Mouse (Mus musculus) frontal cortex, adult 2 months (tissue): ENCODE data around the gene Rag1. TPM values are rescaled to one million over a fixed set of nuclear protein-coding genes. Genes with fewer than 3 reads are reported as not detected.

Source experiments
- DNase-seq, 2 experiments: peaks; one replicate each; pipeline ENCODE4 v3.0.0; 2022; ENCODE audit warnings: low spot score in 1 of 2; ENCODE audit errors: extremely low spot score in 1 of 2
- polyA plus RNA-seq: library from polyadenylated mRNA; depleted of rRNA; stranded (reverse); fragments of >200 nt; gene quantifications from 2 replicates; pipeline ENCODE4 v1.2.3, GENCODE M21; 2012

Rag1 gene
- polyA plus RNA-seq, 1 experiment: 0.04 TPM

DNA sequence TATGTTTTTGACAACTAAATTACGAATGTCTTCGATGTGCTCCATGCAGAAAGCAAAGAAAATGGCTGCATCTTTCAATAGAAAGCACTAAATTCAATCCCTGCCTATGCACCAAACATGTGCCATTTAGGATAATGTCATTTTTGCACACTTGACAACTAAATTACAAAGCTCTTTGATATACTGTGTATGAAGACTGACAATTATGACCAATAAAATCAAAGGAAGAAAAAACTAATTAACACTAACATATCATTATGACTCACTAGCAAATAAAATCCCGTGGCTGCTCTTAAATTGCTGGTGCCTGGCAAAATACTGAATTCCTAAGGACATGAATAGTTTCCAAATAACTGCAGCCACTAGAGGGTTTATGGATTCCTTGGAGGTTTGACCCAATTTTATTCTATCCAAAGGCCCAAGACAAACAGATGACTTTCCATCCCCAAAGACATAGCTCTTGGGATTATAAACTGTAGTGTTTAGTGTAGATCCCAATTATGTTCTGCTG is 9.4 kb downstream of the Rag1 start:
- DNase-seq: no peak

DNA sequence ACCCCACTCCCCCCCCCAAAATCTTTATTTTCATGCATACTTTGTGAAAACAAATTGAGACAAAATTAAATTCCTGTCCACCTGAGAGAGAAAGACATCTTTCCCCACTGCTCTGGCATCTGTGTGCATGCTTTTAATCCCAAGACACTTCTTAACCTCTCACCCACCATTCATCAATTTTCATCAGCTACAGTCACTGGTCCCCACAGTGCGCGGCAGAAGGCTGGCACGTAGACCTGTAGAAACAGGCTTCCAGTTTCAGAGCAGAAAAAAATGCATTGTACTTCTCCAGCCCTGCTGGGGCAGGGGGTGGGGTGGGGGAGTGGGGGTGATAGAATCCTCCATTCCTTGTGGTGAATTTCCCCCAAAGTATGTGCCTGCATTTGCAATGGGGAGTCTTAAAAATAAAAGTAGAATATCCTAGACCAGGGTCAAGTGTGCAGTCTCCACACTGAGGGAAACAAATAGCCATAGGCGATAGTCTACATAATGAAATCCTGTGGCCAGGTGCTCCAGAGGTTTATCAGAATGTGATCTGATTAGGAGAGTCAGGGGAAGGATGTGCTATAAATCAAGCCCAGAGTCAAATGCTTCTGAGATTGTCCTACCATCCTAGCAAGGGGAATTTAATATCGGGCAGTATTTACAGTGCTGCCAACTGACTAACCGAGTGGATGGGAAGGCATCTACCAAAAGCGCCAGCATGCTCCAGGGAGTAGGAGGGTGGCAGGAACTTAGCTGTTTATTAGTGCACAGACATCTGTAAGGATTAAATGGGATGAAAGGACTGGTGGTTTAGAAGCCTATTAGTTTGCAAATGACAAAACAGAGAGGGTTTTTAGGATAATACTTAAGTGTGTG is 10.1 kb downstream of the Rag1 start:
- no peak for DNase-seq

DNA sequence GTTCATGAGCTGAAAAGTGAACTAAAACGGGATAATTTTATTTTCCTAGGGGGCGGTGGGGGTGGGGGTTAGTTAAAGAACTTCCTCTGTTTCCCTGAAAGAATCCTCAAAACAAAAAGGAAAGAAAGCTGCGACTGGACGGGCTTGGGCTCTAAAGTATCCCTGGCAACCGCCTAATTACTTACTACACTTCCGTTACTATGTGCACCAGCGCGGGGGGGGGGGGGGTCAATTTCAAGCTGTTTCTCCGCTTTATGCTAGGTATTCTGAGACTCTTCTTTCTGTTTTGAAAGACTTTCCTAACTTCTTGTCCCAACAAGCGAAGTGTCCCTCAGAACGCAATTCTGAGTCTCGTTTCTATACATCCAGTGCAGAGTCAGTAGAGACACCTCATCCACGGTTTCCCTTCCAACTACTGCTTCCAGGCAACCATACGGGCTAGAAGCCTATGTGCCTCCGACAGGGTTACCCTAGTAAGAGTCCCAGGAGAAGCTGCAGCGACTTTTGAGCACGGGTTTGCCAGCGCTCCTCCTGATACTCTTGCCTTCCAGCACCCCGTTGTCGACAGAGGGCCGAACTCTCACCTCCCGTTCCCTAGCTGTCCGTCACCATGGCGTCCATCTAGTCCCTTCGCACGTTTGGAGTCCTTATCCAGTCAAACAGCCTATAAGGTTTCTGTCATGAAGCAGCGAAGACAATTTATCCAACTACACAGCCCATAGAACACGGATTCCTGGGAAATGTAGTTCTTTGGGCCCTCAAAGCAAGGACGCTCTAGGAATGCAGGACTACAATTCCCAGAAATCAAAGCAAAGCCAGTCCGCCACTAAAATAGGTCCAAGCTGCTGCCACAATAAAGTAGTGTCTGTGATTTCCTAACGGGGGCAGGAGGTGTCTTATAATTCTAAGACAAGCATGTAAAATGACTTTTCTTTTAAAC is 20.7 kb downstream of the Rag1 start:
- peak; percentile 96 to 97 for DNase-seq

DNA sequence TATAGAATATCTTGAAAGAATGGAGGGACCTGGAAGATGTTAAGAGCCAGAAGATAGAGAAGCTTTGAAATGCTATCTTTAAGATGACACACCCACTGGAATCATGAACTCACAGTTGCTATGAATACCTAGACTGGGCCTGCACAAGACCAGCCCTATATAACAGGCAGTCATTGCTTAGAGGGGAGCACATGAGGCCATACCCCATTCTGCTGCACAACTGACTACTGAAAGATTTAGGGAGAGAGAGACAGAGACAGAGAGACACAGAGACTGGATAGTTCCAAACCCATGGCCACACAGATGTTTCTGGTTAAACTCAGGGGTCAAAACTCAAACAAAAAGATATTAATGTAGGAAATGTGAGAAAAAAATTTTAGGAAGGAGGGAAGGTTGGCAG is 22.1 kb downstream of the Rag1 start:
- DNase-seq: no peak

DNA sequence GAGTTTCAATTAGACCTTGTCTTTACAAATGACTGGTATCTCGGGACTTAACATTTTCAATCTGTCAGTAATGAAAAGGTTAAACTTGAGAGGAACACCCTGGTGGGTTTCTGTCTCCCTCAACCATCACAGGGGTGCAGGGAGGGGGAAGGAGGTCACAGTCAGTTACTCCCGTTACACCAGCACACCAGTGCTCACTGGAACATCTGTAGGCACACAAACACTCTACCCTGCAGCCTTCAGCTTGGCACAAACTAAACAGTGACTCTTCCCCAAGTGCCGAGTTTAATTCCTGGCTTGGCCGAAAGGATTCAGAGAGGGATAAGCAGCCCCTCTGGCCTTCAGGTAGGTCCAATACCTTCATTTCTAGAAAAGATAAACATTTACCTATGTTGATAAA is 24.8 kb downstream of the Rag1 start, which contains the start of gene Rag2:
Rag2 (plus strand) TSS at position 193 of the 400 bp plus-strand sequence.
- DNase-seq: no peak

DNA sequence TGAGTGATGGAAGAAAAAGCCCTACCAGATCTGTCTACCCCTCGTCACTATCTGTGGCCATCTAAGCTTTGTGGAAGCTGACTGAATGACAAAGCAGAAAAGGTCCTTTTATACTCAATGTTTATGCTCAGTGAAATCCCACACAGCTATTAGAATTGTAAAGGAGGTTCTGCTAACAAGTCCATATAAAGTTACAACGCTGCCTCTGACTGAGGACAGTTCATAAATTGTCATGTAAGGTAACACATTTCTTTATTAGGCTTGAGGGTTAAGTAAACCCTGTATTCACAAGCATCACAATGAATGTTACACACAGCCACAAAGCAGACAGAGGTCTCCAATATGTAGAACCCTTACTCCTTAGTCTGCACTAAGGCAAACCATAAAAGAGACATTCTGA is 25.3 kb downstream of the Rag1 start:
- no peak for DNase-seq

DNA sequence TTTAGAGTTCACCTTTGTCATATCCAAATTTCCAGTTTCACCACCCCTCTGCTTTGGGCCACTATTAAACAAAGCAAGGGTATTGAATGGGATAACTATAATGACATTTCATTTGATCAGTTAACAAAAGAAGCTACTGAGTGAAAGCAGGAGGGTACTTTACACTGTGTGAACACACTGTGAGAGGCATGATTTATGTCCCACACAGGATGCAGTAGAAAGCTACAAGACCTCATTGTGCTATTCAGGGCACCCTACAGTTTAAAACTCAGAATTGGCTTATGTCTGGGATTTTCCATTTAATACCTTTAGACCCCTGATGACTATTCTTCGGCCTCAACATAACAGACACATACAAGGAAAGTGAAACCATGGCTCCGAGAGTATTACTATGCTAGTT is 26.3 kb downstream of the Rag1 start:
- DNase-seq: no peak

DNA sequence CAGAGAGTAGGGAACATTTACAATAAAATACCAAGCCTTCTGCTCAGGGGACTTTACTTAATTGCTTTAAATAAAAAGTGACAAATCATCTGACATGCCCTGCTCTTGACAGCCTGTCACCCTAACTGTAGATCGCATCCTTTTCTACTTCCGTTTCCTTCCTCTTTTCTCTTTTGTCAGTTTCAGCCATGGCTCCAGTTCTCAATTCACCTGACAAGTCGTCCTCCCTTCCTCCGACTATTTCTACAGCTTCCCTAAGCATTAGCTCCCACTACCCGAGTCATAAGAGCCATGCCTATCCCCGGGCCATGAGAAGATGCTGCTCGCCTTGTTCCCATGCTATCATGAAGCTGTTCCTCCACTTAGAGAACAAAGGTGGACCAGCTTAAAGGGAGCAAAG is 27.7 kb downstream of the Rag1 start:
- no peak for DNase-seq

DNA sequence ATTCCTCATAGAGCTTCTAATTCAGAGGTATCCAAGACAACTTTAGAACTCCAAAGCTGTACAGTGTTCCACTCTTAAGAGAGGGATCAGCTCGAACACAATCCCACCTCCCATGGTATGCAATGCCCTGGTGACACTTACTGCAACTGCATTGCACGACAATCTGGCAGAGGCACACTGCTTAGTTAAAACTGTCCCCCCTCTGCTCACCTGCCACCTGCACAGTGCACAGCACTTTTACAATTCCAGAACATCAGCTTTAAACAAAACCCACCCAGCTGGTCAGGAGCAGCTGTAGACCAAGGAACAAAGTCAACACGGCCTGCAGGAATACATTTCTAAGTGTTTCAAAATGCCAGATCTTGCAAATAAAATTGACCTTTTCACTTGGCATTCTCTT is 28.4 kb downstream of the Rag1 start:
- no peak for DNase-seq

DNA sequence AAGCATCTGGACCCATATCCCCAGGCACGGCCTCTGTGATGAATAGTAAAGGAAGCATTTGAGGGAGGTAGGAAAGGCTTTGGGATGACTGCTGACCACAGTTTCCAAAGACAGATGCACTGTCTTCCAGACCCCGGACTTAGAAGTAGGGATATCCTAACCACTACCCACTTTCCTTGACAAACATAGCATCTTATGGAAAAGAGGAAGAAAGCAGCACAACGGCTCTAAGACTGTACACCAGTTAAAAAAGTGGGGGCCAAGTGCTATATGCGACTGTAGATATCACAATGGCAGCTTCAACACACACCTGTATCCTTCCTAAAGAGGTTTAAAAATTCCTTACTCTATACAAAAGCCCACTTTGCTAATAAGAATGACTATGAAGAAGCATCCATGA is 30.9 kb downstream of the Rag1 start:
- DNase-seq: no peak

DNA sequence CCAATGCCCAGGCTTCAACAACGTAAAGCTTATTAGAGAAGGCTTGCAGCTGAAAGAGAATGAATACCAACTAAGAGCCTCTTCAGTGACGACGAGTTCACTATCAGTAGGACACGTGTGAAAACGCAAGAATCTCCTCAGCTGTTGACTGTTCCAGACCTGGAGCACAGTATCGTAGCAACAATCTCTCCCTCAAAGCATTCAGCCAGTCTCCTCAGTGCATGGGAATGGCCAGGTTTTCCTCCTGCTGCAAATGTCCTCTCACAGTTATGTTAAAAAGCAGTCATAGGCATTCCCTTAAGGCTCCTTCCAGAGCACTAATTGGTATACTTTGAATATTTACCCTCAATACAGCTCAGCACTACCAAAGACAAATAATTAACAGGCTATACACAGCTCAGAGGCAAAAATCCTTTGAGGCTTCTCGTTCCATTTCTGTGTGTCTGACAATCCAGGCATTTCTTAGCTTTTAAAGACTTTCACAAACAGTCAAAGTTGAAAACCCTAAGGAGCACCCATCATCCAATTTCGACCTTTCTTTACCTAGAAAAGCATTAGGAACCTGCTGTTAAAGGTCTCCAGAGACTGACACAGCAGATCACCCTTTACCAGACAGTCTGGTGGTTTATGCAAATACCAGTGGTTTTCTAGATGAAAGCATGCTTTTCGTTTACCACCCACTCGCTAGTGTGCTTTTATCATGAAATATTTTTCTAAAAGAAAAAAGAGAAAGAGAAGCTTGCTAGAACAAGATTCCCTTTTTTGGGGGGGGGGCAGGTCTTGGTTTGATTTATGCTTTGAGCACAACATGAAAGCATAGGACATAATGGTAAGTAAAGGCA is 33.6 kb downstream of the Rag1 start:
- no peak for DNase-seq

DNA sequence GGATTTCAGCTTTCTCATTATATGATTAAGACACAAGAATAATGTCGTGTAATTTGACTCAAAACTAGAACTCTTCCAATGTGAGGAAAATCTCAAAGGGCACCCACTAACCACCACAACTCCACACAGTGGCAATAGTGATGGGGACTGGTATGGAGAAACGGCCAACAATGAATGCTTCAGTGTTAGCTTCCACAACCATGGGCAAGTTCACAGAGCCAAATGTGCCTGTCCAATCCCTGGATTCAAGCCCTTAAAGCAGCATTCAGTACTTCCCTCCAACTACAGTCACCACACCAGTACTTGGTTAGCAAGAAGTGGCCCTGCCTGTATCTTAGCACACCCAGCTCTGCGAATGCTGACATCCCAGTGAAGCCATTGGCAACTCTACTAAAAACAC is 38.4 kb downstream of the Rag1 start:
- DNase-seq: no peak

DNA sequence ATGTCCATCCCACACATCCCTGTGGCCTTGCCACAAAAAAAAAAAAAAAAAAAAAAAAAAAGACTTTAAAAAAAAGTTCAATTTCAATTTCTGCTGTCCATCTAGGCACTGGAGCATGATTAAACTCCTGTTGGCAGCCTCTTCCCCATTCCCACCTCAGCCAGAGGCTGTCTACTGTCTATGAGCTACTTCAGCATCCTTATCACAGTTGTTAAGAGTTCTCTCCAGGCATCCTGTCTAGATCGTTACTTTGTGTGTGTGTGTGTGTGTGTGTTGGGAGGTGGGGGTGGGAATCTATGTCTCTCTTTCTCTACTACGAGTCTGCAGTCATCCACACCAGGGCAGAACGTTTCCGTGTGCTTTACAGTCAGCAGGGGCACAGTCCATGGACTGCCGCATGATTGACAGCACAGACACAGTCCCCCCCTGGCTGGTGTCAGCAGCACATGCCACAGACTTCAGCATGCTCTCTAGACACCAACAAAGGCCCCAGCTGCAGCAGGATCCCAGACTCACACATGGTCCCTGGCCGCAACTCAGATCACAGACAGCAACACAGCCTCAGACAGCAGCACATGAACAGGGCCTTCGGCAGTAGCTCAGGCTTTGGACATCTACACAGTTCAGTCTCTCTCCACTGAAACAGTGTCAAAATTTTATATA is 40.9 kb downstream of the Rag1 start:
- no peak for DNase-seq

DNA sequence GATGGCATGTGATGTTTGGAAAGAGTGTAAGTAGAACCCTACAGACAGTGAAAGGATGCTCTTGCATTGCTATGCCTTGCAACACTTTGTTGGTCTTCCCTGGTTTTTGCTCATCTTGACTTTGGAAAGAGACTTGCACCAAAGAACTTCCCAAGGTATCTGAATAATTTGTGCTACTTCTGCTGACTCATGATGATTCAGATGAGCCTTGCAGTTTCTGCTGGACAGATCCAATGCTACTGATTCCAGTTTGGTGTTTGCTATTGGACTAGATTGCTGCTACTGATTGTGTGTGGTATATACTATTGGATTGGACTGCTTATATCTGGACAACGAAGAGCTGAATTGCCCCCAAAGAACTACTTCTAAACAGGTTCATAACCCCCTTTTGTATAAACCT is 46.2 kb downstream of the Rag1 start:
- DNase-seq: no peak

DNA sequence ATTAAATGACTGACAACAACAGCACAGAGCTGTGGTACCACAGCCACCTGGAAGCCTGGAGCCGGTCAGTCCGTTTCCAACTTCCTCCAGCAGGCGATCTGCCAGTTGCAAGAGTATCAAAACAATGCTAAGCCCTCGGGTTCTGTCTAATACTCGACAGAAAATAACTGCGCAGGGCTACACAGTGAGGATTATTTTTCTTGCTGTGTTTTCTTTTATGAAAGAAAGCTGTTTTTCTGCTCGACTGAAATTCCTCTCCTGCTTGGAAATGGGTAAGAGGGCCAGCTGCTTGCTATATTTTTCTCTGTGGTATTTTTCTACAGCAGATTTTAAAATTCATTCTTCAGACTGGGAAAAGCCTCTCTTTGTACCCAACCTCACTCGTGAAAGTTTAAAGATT is 48.6 kb downstream of the Rag1 start:
- DNase-seq: peak in 1 of 2 experiments; percentile 46

DNA sequence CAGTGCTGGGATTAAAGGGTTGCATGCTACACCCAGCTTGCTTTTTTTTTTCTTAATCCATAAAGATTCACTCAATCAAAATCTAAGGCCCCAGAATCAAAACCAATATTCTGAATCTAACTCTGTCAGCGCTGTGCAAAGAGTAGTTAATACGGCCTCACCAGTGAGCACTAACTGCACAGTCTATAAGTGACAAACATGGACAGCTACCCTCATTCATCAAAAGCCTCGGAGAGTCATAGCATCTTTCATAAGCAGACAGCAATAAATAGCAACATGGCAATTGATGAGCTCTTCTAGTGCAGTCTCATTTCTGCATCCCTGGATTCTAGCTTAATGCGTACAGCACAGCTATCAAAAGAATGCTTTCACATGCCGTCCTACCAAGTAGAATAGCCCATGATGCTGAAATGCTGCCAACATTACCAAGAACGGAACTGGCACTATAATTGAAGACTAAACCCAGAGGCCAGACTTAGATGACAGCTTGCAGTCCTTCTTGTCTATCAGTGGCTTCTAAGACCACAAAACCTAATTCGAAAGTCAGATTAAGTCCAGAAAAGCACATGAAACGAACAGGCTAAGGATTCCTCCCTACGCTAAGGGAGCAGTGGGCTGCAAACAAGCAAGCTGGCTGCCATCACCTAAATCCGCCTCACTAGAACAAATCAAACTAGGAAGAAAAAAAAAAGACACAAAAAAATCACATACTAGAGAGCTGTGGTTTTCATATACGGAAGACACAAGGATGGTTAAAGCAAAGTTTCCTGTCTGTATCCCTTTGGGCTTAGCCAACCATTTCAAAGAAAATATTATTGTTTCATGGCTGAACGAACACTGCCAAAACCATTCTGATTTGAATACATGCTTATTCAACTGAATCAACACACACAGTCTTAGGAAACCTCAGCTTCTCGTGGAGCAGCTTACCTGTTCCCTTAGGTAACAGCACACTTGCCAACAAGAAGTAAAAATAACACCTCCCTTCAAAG is 50.8 kb downstream of the Rag1 start:
- peak in 1 of 2 experiments; percentile 11 for DNase-seq

DNA sequence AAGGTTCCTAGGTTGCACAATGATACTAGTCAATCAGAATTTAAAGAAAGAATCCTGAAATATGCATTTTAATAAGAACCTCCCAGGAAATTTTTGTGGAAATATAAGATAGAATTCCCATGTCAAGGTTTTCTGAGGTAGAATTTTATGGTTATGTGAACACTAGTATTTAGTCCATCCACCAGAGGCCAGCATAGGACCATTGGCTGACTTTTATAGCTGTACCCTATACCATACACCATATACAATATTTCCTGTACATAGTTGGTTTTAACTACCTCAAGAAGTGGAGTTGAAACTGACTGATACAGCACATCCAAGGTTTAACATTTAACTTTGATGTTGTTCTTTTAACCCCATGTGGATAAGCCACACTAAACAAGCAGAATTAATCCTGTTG is 52.1 kb downstream of the Rag1 start:
- peak in 1 of 2 experiments; percentile 29 for DNase-seq

DNA sequence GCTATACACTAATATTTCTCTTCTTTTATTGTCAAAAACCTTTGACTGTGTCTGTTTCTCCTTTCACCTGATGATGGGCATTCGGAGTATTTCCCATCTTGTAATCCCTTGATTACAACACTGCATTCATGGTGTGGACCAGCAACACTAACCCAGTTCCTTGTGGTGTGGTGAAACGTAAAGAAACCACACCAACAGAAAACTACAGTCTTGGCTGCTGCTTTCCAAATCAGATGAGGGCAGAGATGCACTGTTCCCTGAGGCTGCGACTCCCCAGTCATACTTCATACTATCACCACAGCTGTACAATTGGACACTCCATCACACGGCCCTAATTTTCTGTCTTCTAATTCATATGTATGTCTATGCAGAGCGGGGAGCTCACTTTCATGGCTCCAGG is 54.6 kb downstream of the Rag1 start:
- DNase-seq: no peak

DNA sequence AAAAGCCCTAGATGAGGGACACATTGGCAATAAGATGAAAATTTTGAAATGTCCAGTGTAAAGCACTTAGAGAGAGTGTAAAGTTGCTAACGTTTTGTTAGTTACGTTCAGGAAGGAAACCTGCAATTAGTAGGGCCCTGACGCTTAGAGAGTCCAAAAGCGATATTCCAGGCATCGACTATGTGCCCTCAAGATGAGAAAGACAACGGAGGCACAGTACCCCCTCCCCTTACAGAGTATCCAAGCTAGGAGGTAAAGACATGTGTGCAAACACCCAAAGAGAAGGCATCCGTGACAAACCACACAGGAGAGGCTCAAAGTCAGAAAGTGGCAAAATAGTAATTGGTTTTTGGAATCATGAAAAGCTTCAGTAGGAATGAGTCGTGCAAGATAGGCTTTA is 56.4 kb downstream of the Rag1 start:
- DNase-seq: no peak
